Mouse (Mus musculus) megakaryocyte, embryonic 14.5 days (primary cell): ENCODE results near the gene Cd2ap. TPM values are rescaled to one million over a fixed set of nuclear protein-coding genes. Genes with fewer than 3 reads are reported as not detected.

Experiments used
- H3K27me3 ChIP-seq: replicated peaks from 2 replicates; pipeline ENCODE3; 2012; ENCODE audit warnings: inconsistent platforms
- H3K36me3 ChIP-seq: replicated peaks from 2 replicates; pipeline ENCODE3; 2012; ENCODE audit warnings: low read length, inconsistent platforms, mixed read lengths
- H3K4me1 ChIP-seq: 2 replicates; pipeline ENCODE4 v1.6.1; 2012; ENCODE audit warnings: inconsistent platforms
- H3K4me3 ChIP-seq: replicated peaks from 2 replicates; pipeline ENCODE3; 2012; ENCODE audit warnings: moderate library complexity, mild to moderate bottlenecking, inconsistent platforms
- H3K9me3 ChIP-seq: 2 replicates; pipeline ENCODE4 v1.6.1; 2012; ENCODE audit warnings: inconsistent platforms
- FLI1 ChIP-seq: IDR thresholded peaks from 2 replicates; pipeline ENCODE4 v1.6.1; 2012; ENCODE audit warnings: low read length, inconsistent platforms, mixed read lengths
- GATA1 ChIP-seq: IDR thresholded peaks from 3 replicates; pipeline ENCODE4 v1.6.1; 2012; ENCODE audit warnings: mixed read lengths, low read length, inconsistent platforms, borderline replicate concordance
- polyA plus RNA-seq: library from polyadenylated mRNA; stranded (reverse); fragments of >175 nt; gene quantifications from 2 replicates; pipeline ENCODE4 v1.2.3, GENCODE M21; 2012; ENCODE audit warnings: low replicate concordance; ENCODE audit not compliant: insufficient read depth

The Cd2ap gene
- polyA plus RNA-seq, 1 experiment = 1.0 TPM

GRCm38 (mm10) chr17:42905919-42906318 lies 29.5 kb upstream of the Cd2ap start:
- TF ChIP-seq GATA1 = no peak
- no peak for TF ChIP-seq FLI1

GRCm38 (mm10) chr17:42900795-42901194 lies 24.3 kb upstream of the Cd2ap start:
- Histone ChIP-seq H3K27me3 (no peaks in the 10 kb centered on the region), H3K9me3 (peaks cover 4% of the 10 kb centered on the region; the same call in 1 of the 2 replicates), H3K4me1 (no peaks in the 10 kb centered on the region), H3K4me3 (no peak overlapping the region), H3K36me3 (no peaks in the 10 kb centered on the region)
- TF ChIP-seq FLI1 (no peak), GATA1 (no peak)

More at GRCm38 (mm10) chr17:42905919-42906318, 29.5 kb upstream of the Cd2ap start:
- H3K4me1 ChIP-seq = no peaks in the 10 kb centered on the region
- H3K4me3 ChIP-seq = no peak overlapping the region
- H3K9me3 ChIP-seq = 0 out of 2 replicates have a peak, but pooled peaks cover 6% of the 10 kb centered on the region
- no peaks in the 10 kb centered on the region for H3K36me3 ChIP-seq
- no peaks in the 10 kb centered on the region for H3K27me3 ChIP-seq

GRCm38 (mm10) chr17:42887282-42887707 lies 10.8 kb upstream of the Cd2ap start:
- TF ChIP-seq FLI1 (no peak), GATA1 (no peak)
- Histone ChIP-seq H3K9me3 (peaks cover 8% of the 10 kb centered on the region), H3K36me3 (no peaks in the 10 kb centered on the region), H3K4me3 (peak overlapping the region; percentile 50), H3K27me3 (no peaks in the 10 kb centered on the region), H3K4me1 (peaks cover 3% of the 10 kb centered on the region; the same call in 1 of the 2 replicates)

GRCm38 (mm10) chr17:42885091-42885501 lies 8.6 kb upstream of the Cd2ap start:
- TF ChIP-seq FLI1 = no peak
- no peak for TF ChIP-seq GATA1
- no peaks in the 10 kb centered on the region for H3K27me3 ChIP-seq
- peaks cover 8% of the 10 kb centered on the region for H3K9me3 ChIP-seq
- peaks cover 3% of the 10 kb centered on the region; the same call in 1 of the 2 replicates for H3K4me1 ChIP-seq
- no peaks in the 10 kb centered on the region for H3K36me3 ChIP-seq
- no peak overlapping the region for H3K4me3 ChIP-seq

GRCm38 (mm10) chr17:42884382-42884781 lies 7.9 kb upstream of the Cd2ap start:
- Histone ChIP-seq H3K36me3 (no peaks in the 10 kb centered on the region), H3K27me3 (no peaks in the 10 kb centered on the region), H3K4me3 (no peak overlapping the region), H3K4me1 (peaks cover 3% of the 10 kb centered on the region; the same call in 1 of the 2 replicates), H3K9me3 (peaks cover 8% of the 10 kb centered on the region)
- TF ChIP-seq FLI1 (no peak), GATA1 (no peak)

- Histone ChIP-seq H3K4me1 (peaks cover 3% of the 10 kb centered on the region; the same call in 1 of the 2 replicates), H3K36me3 (no peaks in the 10 kb centered on the region), H3K9me3 (peaks cover 8% of the 10 kb centered on the region), H3K4me3 (no peak overlapping the region), H3K27me3 (no peaks in the 10 kb centered on the region)
- TF ChIP-seq FLI1 (no peak), GATA1 (no peak)
Observed at GRCm38 (mm10) chr17:42883769-42884168, 7.3 kb upstream of the Cd2ap start.

GRCm38 (mm10) chr17:42883315-42883714 lies 6.8 kb upstream of the Cd2ap start:
- TF ChIP-seq FLI1 = no peak
- TF ChIP-seq GATA1 = no peak
- H3K27me3 ChIP-seq = no peaks in the 10 kb centered on the region
- H3K4me1 ChIP-seq = peaks cover 3% of the 10 kb centered on the region; the same call in 1 of the 2 replicates
- peaks cover 8% of the 10 kb centered on the region for H3K9me3 ChIP-seq
- no peaks in the 10 kb centered on the region for H3K36me3 ChIP-seq
- no peak overlapping the region for H3K4me3 ChIP-seq

GRCm38 (mm10) chr17:42882873-42883272 lies 6.4 kb upstream of the Cd2ap start:
- TF ChIP-seq GATA1 = no peak
- TF ChIP-seq FLI1 = no peak
- Histone ChIP-seq H3K27me3 (no peaks in the 10 kb centered on the region), H3K4me1 (peaks cover 3% of the 10 kb centered on the region; the same call in 1 of the 2 replicates), H3K36me3 (no peaks in the 10 kb centered on the region), H3K4me3 (no peak overlapping the region), H3K9me3 (peaks cover 8% of the 10 kb centered on the region)

- H3K27me3 ChIP-seq = peaks cover 3% of the 10 kb centered on the region
- H3K9me3 ChIP-seq = no peaks in the 10 kb centered on the region
- H3K4me1 ChIP-seq = peaks cover 10% of the 10 kb centered on the region
- TF ChIP-seq FLI1 (no peak), GATA1 (no peak)
- peak overlapping the region; percentile 93 for H3K4me3 ChIP-seq
- H3K36me3 ChIP-seq = no peaks in the 10 kb centered on the region
Observed at GRCm38 (mm10) chr17:42876904-42877425, 500 bp upstream of the Cd2ap start.

- peak overlapping the region; percentile 93 for H3K4me3 ChIP-seq
- H3K9me3 ChIP-seq = no peaks in the 10 kb centered on the region
- TF ChIP-seq GATA1 (no peak), FLI1 (no peak)
- H3K36me3 ChIP-seq = no peaks in the 10 kb centered on the region
- peaks cover 3% of the 10 kb centered on the region for H3K27me3 ChIP-seq
- peaks cover 10% of the 10 kb centered on the region for H3K4me1 ChIP-seq
Observed at GRCm38 (mm10) chr17:42875571-42876000, 879 bp downstream of the Cd2ap start.
